Mouse (Mus musculus): ENCODE results near the gene Uqcrq.

DNA sequence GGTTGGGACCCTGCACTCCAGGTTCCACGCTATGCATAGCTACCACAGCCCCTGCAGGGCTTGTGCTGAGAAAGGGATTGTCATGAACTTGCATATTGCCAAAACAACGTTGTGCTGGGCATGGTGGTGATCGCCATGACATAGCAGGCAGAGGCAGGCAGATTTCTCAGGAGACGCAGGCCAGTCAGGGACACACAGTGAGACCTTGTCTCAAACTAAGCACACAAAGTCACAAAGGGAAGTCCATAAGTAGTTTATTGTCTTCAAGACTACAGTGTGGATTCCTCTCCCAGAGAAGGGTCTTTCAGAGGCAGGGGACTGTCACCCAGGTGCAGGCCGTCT is 1.9 kb downstream of the Uqcrq start:
- no peak for TF ChIP-seq CTCF (IDR thresholded peaks at IDR 0.05; ENCODE audit: control insufficient read depth, insufficient read depth, low read length)
- TF ChIP-seq POLR2A (IDR thresholded peaks at IDR 0.05; ENCODE audit: borderline replicate concordance, control insufficient read depth, low read depth, low read length): no peak
